Mouse (Mus musculus) regulatory T cell (primary cell): Measurements from ENCODE around the gene Fgd6.

Source experiments
- in situ Hi-C: fragments of 300-600 bp; cut with MboI, MseI; formaldehyde crosslinking; loops from one replicate; pipeline ENCODE4 v1.15.1; 2025; ENCODE audit warnings: high pct_unique_total_duplicates

Gene Fgd6

DNA sequence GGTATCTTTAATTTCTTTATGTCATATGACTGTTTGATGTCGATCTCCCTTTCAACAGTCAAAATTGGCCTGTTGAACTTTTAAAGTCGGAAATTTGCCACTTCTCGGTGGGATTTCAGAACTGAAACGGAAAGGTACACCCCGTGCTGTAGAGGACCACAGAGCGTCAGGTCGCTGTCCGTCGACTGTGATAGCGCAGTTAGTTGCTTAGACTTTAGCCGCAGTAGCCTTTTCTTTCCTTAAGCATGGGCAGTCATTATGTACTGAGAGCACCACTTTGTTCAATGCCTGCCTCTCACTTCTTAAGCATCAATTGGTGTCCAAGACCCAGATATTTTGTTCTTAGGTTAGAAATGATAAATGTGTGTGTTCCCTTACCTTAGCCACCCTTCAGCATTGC lies 136.3 kb downstream of the Fgd6 start:
- in situ Hi-C loops, result no loop called here

DNA sequence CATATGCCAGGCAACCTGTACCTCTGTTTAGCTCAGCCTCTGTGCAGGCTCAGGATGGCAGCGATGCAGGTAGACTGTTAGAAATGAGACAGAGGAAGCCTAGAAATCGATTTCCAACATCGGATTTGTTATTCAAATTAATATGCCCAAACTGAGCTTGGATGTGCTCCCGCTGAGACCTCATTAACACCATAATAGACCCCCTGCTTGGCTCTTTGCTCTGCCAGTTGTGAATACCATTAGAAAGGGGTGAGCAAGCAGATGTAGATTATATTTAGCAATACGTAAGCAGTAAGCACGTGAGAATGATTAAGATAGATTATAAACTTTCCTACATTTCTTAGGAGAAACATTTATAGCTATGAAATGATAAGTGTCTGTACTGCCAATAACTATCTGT lies 136.9 kb downstream of the Fgd6 start:
- in situ Hi-C loops, result no loop called here

DNA sequence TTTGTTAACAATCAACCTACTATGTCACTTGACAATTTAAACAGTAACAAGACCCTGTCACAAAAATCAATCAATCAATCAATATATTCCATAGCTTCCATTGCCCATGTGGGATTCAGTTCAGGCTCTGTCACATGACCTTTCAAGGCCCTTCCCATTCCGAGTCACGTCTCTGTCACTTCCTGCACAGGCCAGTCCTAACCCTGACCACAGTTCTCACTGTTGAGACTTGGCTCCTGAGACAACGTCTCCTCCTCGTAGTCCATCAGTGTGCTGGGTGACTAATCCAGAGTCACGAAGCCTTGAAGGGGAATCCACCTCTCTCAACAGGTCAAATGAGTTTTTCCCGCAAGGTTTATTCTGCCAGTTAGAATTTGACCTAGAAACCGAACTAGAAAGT lies 138.9 kb downstream of the Fgd6 start:
- in situ Hi-C loops, result no loop called here

DNA sequence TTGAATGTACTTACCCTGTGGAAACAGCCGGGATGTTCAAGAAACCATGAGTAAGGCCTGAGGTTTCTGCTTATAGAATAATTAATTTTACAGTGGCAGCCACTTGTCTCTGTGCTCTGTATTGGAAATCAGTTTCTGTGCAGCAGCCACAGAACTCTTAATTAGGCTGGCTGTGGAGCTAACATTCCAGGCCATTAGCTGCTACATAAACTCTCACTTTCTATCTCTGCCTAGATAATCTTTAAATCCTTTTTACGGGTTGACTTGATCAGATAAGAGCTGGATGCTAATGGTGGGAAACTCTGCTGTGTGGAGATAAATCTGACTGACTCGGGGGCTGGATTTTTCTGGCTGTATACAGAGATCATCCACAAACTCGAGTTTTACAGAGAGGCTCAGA lies 147.4 kb downstream of the Fgd6 start:
- in situ Hi-C loops, result no loop called here
